Mouse (Mus musculus) frontal cortex, postnatal 14 days (tissue): ENCODE data around the gene Mns1.
"Not testable (repeated sequence)": the region's sequence is repeated elsewhere in the genome, so short reads cannot be mapped to it uniquely, and the experiment has no call there.

ENCODE experiments used
- DNase-seq, 2 experiments: peaks; one replicate each; pipeline ENCODE4 v3.0.0; 2022; ENCODE audit warnings: low spot score in 2 of 2

Gene Mns1

GRCm38 (mm10) chr9:72437822-72438701, at the start of gene Mns1:
TSS of gene Mns1 (plus strand) at chr9:72438011.
- DNase-seq, result peak; percentile 87 to 92

- DNase-seq, result no peak
Measured at GRCm38 (mm10) chr9:72388934-72389333, 48.9 kb upstream of the Mns1 start.

GRCm38 (mm10) chr9:72389431-72390002, 48.3 kb upstream of the Mns1 start:
- DNase-seq, result no peak

DNA sequence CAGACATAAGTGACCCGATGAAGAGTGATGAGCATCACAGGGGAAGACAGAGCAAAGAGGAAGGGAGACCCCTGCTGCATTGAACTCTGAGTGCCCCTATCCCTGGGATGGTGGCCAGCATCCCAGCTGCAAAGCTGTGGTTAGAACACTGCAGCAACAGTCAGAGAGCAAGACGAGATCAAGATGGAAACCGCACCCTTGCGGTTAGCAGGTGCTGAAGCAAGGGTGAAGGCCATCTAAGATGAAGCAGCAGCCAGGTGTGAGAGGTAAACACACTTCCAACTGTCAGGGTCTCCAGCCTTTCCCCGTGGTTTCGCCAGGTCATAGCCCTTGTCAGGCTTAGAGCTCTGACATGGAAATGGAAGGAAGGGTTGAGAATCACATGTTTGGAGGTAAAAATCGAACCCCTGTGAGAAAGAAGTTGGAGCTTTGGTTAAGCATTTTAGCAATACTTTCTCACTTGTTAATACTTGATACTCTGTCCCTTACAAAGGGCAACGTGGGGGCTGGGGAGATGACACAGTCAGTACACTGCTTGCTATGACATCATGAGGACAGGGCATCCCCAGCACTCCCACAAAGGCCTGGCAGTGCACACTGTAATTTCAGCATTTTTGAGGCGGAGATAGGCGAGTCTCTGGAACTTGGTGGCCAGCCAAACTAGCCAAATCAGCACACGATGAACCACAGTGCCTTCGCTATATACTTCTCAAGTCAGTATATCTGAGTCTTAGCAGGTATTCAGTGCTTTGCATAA, 47.3 kb upstream of the Mns1 start:
- DNase-seq, result no peak

GRCm38 (mm10) chr9:72392686-72393085, 45.1 kb upstream of the Mns1 start:
- no peak for DNase-seq

GRCm38 (mm10) chr9:72393238-72393637, 44.6 kb upstream of the Mns1 start:
- DNase-seq, result no peak

GRCm38 (mm10) chr9:72393869-72394341, 43.9 kb upstream of the Mns1 start:
- no peak for DNase-seq

DNA sequence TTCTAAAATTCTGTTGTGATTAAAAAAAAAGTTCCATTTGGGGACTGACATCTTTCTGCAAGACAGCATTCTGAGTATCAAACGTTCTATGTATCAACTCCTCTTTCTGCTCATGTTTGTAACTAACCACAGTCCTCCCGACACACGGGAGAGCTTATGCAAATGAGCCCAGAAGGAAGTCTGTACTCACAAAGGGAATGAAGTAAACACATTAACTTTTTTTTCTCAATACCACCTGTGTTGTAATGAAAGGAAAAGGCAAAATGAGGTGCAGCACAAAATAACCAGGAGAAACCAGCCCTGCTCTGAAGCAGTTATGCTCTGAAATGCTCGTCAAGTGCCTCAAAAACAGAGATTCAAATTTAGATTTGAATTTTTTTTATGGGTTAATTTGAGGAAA, 37.7 kb upstream of the Mns1 start:
- DNase-seq, result no peak

GRCm38 (mm10) chr9:72401769-72402168, 36.0 kb upstream of the Mns1 start:
- DNase-seq, result not testable (repeated sequence)

DNA sequence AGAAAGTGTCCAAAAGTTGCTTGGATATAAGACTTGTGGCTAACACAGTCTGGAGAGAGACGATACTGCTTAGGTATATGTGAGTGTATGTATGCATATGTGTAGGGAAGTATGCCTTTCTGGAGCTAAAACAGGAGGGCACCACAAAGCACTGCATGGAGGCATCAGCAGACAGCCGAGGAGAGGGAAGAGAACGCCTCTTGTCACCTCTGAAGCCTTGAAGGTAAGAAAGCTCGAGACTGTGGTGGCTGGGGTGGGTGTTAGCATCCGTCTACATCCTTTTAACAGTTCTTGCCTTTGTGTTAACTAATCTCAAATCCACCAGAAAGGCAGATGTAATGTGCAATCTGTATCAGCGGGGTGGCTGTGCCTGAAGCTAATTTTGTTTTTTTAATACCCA, 34.4 kb upstream of the Mns1 start:
- DNase-seq, result no peak

GRCm38 (mm10) chr9:72404446-72404845, 33.4 kb upstream of the Mns1 start:
- no peak for DNase-seq

- no peak for DNase-seq
Measured at GRCm38 (mm10) chr9:72404934-72405333, 32.9 kb upstream of the Mns1 start.

- no peak for DNase-seq
Measured at GRCm38 (mm10) chr9:72405882-72406638, 31.8 kb upstream of the Mns1 start.

DNA sequence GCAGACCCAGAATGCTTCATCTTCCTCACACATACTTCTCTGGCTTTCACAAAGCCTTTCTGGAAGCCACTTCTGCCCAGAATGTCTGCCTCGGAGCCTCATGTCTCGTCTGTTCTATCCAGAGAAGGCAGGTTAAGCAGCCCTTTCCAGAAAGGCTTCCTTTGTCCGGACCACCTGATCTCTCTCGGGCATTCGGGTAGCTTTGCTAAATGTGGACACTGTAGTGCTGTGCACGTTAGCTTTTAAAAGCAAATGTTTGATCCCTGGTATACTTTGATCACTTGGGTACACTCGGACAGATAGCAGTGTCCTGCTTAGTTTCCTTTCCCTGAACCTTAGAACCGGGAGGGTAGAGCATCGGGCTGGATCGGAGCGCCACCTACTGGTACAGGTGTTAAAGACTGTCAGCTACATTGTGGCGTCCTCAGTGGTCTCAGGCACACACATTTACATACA, 29.7 kb upstream of the Mns1 start:
- DNase-seq, result peak; percentile 37 to 76

DNA sequence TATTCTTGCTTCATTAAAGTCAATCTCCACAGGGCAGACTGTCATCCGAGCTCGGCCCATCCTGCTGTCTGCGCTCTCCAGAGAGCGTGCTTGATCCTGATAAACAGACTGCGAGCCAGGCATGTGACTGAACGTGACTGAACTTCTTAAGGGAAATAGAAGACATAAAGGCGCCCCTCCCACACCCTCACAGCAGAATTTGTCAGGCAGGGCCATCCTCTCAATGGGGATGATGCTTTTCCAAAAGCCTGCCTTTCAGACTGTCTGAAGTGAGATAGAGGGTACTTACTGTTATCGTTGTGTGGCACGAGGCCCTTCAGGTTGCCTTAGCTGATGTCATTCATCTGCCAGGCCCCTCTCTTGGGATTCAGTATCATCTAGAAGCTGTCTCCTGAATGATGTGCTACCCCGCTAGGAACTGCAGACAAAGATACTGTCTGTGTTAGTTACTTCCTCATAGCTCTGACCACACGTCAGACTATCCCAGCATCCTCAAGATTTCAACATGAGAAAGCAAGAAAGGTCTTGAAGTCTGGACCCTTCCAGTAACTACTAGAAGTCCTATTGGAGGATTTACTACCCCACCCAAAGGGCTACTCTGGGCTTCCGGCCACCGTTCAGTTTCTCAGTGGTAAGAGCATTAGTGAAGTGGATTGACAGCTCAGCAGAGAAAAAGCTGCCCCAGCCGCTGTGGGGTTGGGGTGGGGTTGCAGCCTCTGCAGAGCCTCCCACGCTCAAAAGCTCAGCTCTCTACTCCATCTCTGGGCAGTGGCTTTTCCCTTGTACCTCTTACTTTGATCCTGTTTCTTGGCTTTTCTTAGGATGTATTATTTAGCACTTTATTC, 28.2 kb upstream of the Mns1 start:
- DNase-seq, result no peak

DNA sequence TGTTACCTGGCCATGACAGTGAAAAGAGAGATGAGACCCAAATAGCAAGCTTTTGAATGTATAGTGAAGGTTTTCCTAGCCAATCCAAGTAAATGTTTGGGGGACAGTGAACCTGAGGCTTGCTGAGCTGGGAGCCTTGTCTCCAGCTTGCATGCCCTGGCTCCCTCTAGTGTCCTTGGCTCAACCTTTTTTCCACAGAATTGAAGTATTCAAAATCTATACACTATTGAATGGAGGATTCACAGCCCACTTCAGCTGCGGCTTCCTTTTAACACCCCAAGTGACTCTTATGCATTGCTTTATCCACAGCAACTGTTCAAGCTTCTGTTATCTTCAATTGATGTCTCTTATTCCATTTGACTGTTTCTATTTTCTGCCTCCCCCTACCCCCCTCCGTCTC, 26.1 kb upstream of the Mns1 start:
- DNase-seq, result no peak

DNA sequence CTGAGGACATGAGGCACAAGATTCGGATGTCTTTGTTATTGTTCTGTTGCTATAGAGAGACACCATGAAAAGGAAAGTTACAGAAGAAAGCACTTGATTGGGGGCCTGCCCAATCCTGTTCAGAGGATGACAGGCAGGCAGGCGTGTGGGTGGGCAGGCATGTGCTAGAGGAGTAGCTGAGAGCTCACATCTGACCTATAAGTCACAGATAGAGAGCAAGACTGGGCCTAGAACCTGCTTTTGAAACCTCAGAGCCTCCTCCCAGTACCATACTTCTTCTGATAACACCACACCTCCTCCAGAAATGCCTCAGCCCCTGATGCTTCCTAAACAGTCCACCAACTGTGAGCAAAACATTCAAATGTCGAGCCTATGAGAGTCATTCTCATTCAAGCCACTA, 19.4 kb upstream of the Mns1 start:
- no peak for DNase-seq

- DNase-seq, result no peak
Measured at GRCm38 (mm10) chr9:72420490-72420889, 17.3 kb upstream of the Mns1 start.

DNA sequence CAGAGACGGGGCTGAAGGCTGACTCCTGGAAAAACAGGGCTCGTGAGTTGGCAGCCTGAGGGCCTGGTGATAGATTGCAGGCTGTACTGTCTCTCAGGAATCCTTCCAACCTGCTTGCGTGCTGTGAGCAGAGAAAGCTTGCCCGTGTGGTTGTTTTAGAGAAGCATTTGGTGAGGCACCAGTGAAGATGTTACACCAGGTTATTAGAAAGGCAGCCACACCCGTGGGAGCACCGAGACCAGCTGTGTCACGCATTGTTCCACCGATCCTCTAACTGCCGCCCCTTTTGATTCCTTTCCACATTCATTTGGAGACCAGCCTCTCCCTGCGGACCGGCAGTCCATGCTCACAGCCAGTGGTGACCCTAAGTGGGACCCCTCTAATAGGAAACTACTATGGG, 15.5 kb upstream of the Mns1 start:
- no peak for DNase-seq

- DNase-seq, result no peak
Measured at GRCm38 (mm10) chr9:72422753-72423152, 15.1 kb upstream of the Mns1 start.
